Mouse (Mus musculus): ENCODE results near the gene Bex2. TPM values are rescaled to one million over a fixed set of nuclear protein-coding genes. Genes with fewer than 3 reads are reported as not detected.

Gene Bex2
- total and polyA plus RNA-seq, 3 experiments: not detected

- TF ChIP-seq TBP (conservative IDR thresholded peaks at IDR 0.05; ENCODE audit: low read depth, low read length) (no peak), TCF12 (IDR thresholded peaks at IDR 0.05; ENCODE audit: low read depth, low read length) (no peak), EP300 (IDR thresholded peaks at IDR 0.05; ENCODE audit: low read length) (no peak), JUN (IDR thresholded peaks at IDR 0.05; ENCODE audit: insufficient read depth, low read depth, low read length) (no peak), SMC3 (IDR thresholded peaks at IDR 0.05; ENCODE audit: low read depth, low read length) (no peak), KAT2A (IDR thresholded peaks at IDR 0.05; ENCODE audit: insufficient replicate concordance, low read length) (no peak), MAFK (IDR thresholded peaks at IDR 0.05; ENCODE audit: insufficient replicate concordance, low read length) (no peak), E2F4 (IDR thresholded peaks at IDR 0.05; ENCODE audit: insufficient replicate concordance, low read depth, low read length) (no peak), USF1 (IDR thresholded peaks at IDR 0.05; ENCODE audit: low read depth, low read length) (no peak), MXI1 (IDR thresholded peaks at IDR 0.05; ENCODE audit: low read depth, low read length) (no peak), MAZ (IDR thresholded peaks at IDR 0.05; ENCODE audit: low read depth, low read length) (no peak), CHD1 (IDR thresholded peaks at IDR 0.05; ENCODE audit: low read depth, low read length) (no peak), CHD2 (IDR thresholded peaks at IDR 0.05; ENCODE audit: low read length) (no peak), USF2 (conservative IDR thresholded peaks at IDR 0.05; ENCODE audit: low read depth, low read length) (no peak), ZNF384 (IDR thresholded peaks at IDR 0.05; ENCODE audit: low read depth, low read length) (no peak), RCOR1 (conservative IDR thresholded peaks at IDR 0.05; ENCODE audit: low read depth, low read length) (no peak), MEF2A (IDR thresholded peaks at IDR 0.05; ENCODE audit: borderline replicate concordance, low read depth, low read length) (no peak), UBTF (IDR thresholded peaks at IDR 0.05; ENCODE audit: low read depth, low read length) (no peak)
Observed at GRCm38 (mm10) chrX:136094421-136094820, 26.4 kb upstream of the Bex2 start.

DNA sequence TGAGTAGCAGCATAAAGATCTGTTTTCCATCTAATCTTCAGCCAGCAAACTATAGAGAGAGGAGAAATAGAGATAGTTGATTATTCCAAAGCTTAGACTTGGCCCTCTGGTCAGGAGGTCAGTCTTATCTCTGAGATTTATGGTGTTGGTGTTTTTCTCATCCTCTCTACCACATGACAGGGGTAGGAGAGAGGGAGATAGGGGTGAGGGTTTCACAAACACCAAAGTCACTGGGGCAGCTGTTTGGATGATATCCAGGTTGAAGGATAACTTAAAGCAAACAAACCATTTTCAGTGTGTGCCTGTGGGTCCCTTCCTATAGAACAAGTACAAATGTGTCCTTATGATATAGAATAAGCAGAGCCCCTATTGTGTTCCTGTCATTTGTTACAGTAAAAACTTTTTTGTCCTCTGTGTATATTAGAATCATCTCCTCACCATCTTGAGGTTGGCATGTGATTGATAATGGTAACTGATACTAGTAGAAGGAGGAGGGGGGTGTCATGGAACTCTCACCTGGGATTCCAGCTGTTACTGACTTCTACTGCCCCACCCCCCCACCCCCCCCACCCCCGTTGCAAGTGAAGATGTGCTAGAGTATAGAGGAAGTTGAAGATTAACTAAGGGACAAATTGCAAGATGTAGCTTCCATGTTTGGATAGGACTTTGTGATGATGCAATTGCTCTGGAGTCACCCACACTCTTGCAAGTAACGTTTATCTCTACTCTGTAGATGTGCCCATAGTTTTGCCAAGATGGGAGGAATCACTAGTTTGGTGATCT lies 24.7 kb upstream of the Bex2 start:
- H3K79me2 ChIP-seq (replicated peaks; ENCODE audit: control insufficient read depth, extremely low read depth, insufficient read depth, poor library complexity, severe bottlenecking): no peaks in the 10 kb centered on the region
- no peaks in the 10 kb centered on the region for H3K27me3 ChIP-seq (replicated peaks)
- H3K9ac ChIP-seq (ENCODE audit: insufficient read depth, low read depth): no peak overlapping the region
- H3K36me3 ChIP-seq (replicated peaks in 1 of 2; ENCODE audit: control insufficient read depth in 1 of 2, insufficient read depth in 1 of 2, low read length in 1 of 2): no peaks in the 10 kb centered on the region
- DNase-seq (ENCODE audit: extremely low read depth): no peak
- TF ChIP-seq JUND (conservative IDR thresholded peaks at IDR 0.05; ENCODE audit: low read depth, low read length): no peak
- TF ChIP-seq ZMIZ1 (IDR thresholded peaks at IDR 0.05; ENCODE audit: low read depth, low read length): no peak
- no peak for TF ChIP-seq ZC3H11A (IDR thresholded peaks at IDR 0.05; ENCODE audit: low read depth, low read length)
- no peak for TF ChIP-seq JUN (IDR thresholded peaks at IDR 0.05; ENCODE audit: insufficient read depth, low read depth, low read length)
- TF ChIP-seq CTCF (conservative IDR thresholded peaks at IDR 0.05 in 1 of 2, IDR thresholded peaks at IDR 0.05 in 1 of 2; ENCODE audit: low read depth in 2 of 2, low read length in 2 of 2): no peak
- TF ChIP-seq POLR2A (IDR thresholded peaks at IDR 0.05; ENCODE audit: low read depth, low read length): no peak
- TF ChIP-seq GABPA (IDR thresholded peaks at IDR 0.05; ENCODE audit: insufficient replicate concordance, low read depth, low read length): no peak
- no peak for TF ChIP-seq CHD2 (IDR thresholded peaks at IDR 0.05; ENCODE audit: low read length)
- no peak for TF ChIP-seq NELFE (IDR thresholded peaks at IDR 0.05; ENCODE audit: low read depth, low read length)
- TF ChIP-seq MAZ (IDR thresholded peaks at IDR 0.05; ENCODE audit: low read depth, low read length): no peak
- TF ChIP-seq UBTF (IDR thresholded peaks at IDR 0.05; ENCODE audit: low read depth, low read length): no peak
- TF ChIP-seq CHD1 (IDR thresholded peaks at IDR 0.05; ENCODE audit: low read depth, low read length): no peak
- TF ChIP-seq ETS1 (conservative IDR thresholded peaks at IDR 0.05; ENCODE audit: low read depth, low read length): no peak
- TF ChIP-seq USF1 (IDR thresholded peaks at IDR 0.05; ENCODE audit: low read depth, low read length): no peak
- TF ChIP-seq TBP (conservative IDR thresholded peaks at IDR 0.05; ENCODE audit: low read depth, low read length): no peak
- no peaks in the 10 kb centered on the region for H3K9me3 ChIP-seq (replicated peaks; ENCODE audit: low read length)
- no peaks in the 10 kb centered on the region for H3K4me1 ChIP-seq (ENCODE audit: control insufficient read depth in 1 of 2, insufficient read depth in 2 of 2)
- no peak overlapping the region for H3K4me3 ChIP-seq (replicated peaks in 1 of 3; ENCODE audit: low read depth in 2 of 3, low read length in 2 of 3, poor library complexity in 1 of 3)
- no peak overlapping the region for H3K4me2 ChIP-seq (ENCODE audit: insufficient read depth, low read depth, poor library complexity, severe bottlenecking)
- dilution Hi-C loops (cut with MboI; ENCODE audit: extremely low pct_ligation_motif_present, extremely low pct_unique_long_range_greater_than_20kb, low sequenced_read_pairs): no loop called here
- in situ Hi-C loops (cut with MboI; ENCODE audit: low pct_ligation_motif_present, low pct_unique_long_range_greater_than_20kb, low sequenced_read_pairs): no loop called here
- no peak overlapping the region for H3K27ac ChIP-seq (ENCODE audit: insufficient read depth, low read depth)

More at GRCm38 (mm10) chrX:136094421-136094820, 26.4 kb upstream of the Bex2 start:
- Histone ChIP-seq H3K4me1 (ENCODE audit: control insufficient read depth in 1 of 2, insufficient read depth in 2 of 2) (no peaks in the 10 kb centered on the region), H3K36me3 (replicated peaks in 1 of 2; ENCODE audit: control insufficient read depth in 1 of 2, insufficient read depth in 1 of 2, low read length in 1 of 2) (no peaks in the 10 kb centered on the region), H3K79me2 (replicated peaks; ENCODE audit: control insufficient read depth, extremely low read depth, insufficient read depth, poor library complexity, severe bottlenecking) (no peaks in the 10 kb centered on the region), H3K27ac (ENCODE audit: insufficient read depth, low read depth) (no peak overlapping the region), H3K9me3 (replicated peaks; ENCODE audit: low read length) (no peaks in the 10 kb centered on the region), H3K9ac (ENCODE audit: insufficient read depth, low read depth) (no peak overlapping the region), H3K4me2 (ENCODE audit: insufficient read depth, low read depth, poor library complexity, severe bottlenecking) (no peak overlapping the region), H3K27me3 (replicated peaks) (no peaks in the 10 kb centered on the region), H3K4me3 (replicated peaks in 1 of 3; ENCODE audit: low read depth in 2 of 3, low read length in 2 of 3, poor library complexity in 1 of 3) (no peak overlapping the region)
- DNase-seq (ENCODE audit: extremely low read depth): no peak
- in situ Hi-C loops (cut with MboI; ENCODE audit: low pct_ligation_motif_present, low pct_unique_long_range_greater_than_20kb, low sequenced_read_pairs): no loop called here
- dilution Hi-C loops (cut with MboI; ENCODE audit: extremely low pct_ligation_motif_present, extremely low pct_unique_long_range_greater_than_20kb, low sequenced_read_pairs): no loop called here

Measured in CH12.LX (cell line).